Mouse (Mus musculus) inflammation-experienced regulatory T-cells, adult 6 months (primary cell): ENCODE data around the gene Selp. TPM values are rescaled to one million over a fixed set of nuclear protein-coding genes. Genes with fewer than 3 reads are reported as not detected.

ENCODE experiments used
- ATAC-seq: one replicate; pipeline ENCODE4 v1.8.0; 2017
- polyA plus RNA-seq, 3 experiments: library from polyadenylated mRNA; unstranded; fragments of 100-300 nt; shearing (Covaris generic); gene quantifications; one replicate each; pipeline ENCODE4 v1.2.1; 2017

Selp gene
- 1 to 10 TPM in 2 of 3 experiments, not detected in 1; 1.1 to 3.0 TPM for polyA plus RNA-seq

- ATAC-seq = no peak
These were observed at the start of gene Selp for GRCm38 (mm10) chr1:164114947-164115493. Gene Selp (plus strand): TSS chr1:164115264.

GRCm38 (mm10) chr1:164069261-164069660, 45.8 kb upstream of the Selp start:
- no peak for ATAC-seq

- ATAC-seq = no peak
These were observed 44.6 kb upstream of the Selp start for GRCm38 (mm10) chr1:164070461-164070860.

- ATAC-seq = peak; percentile 35
These were observed 44.0 kb upstream of the Selp start for GRCm38 (mm10) chr1:164071111-164071510.

GRCm38 (mm10) chr1:164072001-164072400, 43.1 kb upstream of the Selp start:
- peak; percentile 16 for ATAC-seq

GRCm38 (mm10) chr1:164073091-164073490, 42.0 kb upstream of the Selp start:
- peak; percentile 25 for ATAC-seq

- ATAC-seq = no peak
These were observed 41.3 kb upstream of the Selp start for GRCm38 (mm10) chr1:164073803-164074202.

GRCm38 (mm10) chr1:164074606-164075140, 40.4 kb upstream of the Selp start:
- no peak for ATAC-seq

- no peak for ATAC-seq
These were observed 39.6 kb upstream of the Selp start for GRCm38 (mm10) chr1:164075416-164075815.

- no peak for ATAC-seq
These were observed 38.6 kb upstream of the Selp start for GRCm38 (mm10) chr1:164076441-164076840.

- peak; percentile 48 for ATAC-seq
These were observed 38.0 kb upstream of the Selp start for GRCm38 (mm10) chr1:164077031-164077430.

GRCm38 (mm10) chr1:164078323-164078741, 36.7 kb upstream of the Selp start:
- ATAC-seq = peak; percentile 38

- ATAC-seq = no peak
These were observed 36.0 kb upstream of the Selp start for GRCm38 (mm10) chr1:164079091-164079490.

GRCm38 (mm10) chr1:164083046-164083445, 32.0 kb upstream of the Selp start:
- no peak for ATAC-seq

GRCm38 (mm10) chr1:164086797-164087196, 28.3 kb upstream of the Selp start:
- ATAC-seq = no peak

- no peak for ATAC-seq
These were observed 27.2 kb upstream of the Selp start for GRCm38 (mm10) chr1:164087872-164088271.

- no peak for ATAC-seq
These were observed 18.3 kb upstream of the Selp start for GRCm38 (mm10) chr1:164096780-164097179.

- ATAC-seq = no peak
These were observed 17.2 kb upstream of the Selp start for GRCm38 (mm10) chr1:164097911-164098310.

GRCm38 (mm10) chr1:164098372-164098771, 16.7 kb upstream of the Selp start:
- ATAC-seq = peak; percentile 10

GRCm38 (mm10) chr1:164109763-164110162, 5.3 kb upstream of the Selp start:
- no peak for ATAC-seq

GRCm38 (mm10) chr1:164110591-164111329, 4.3 kb upstream of the Selp start:
- ATAC-seq = no peak

GRCm38 (mm10) chr1:164114280-164114679, 784 bp upstream of the Selp start:
- no peak for ATAC-seq

- ATAC-seq = no peak
These were observed 583 bp downstream of the Selp start for GRCm38 (mm10) chr1:164115647-164116046.

GRCm38 (mm10) chr1:164117869-164118268, 2.8 kb downstream of the Selp start:
- ATAC-seq = no peak
